ENCODE assay signal across 12 mouse cellular contexts in the genomic region with DNA sequence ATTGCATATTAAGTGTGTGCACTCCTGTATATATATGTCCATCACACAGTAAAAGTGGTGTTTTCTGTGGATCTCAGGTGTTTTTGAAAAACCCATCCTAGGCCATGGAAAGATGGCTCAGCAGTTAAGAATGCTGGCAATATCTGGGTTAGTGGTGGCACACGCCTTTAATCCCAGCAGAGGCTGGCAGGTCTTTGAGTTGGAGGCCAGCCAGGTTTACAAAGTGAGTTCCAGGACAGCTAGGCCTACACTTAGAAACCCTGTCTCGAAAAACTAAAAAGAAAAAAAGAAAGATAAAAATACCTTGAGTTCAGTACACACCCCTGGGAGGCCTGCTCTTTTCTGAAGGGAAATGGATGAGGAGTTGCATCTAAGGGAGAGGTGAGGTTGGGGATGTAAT.
A peak's percentile ranks its signal among the peaks of the same experiment; 100 is the strongest.
DNase-seq lines count a peak whose midpoint lies in the region; ATAC-seq and TF ChIP-seq lines count a peak whose summit lies in the region.
"Had no signal": no experiment of that assay in that cellular context is flagged by ENCODE, and none has a peak within 500 bp of the region (broad histone marks: within the 10 kb centered on the region; RNA-seq: fewer than 3 reads in every experiment).

No protein-coding gene starts in this region.

- H3K36me3 ChIP-seq in lung, embryonic 14.5 days (ENCODE audit: insufficient read depth), result no peaks in the 10 kb centered on the region
- no peaks in the 10 kb centered on the region for H3K36me3 ChIP-seq in stomach, postnatal 0 days (ENCODE audit: control insufficient read depth, insufficient read depth, low read length)
- H3K36me3 ChIP-seq: limb, embryonic 13.5 days had no signal

- no peak overlapping the region for H3K9ac ChIP-seq in lung, embryonic 14.5 days
- H3K9ac ChIP-seq in stomach, postnatal 0 days (ENCODE audit: low read length), result no peak overlapping the region
- H3K9ac ChIP-seq: hindbrain, embryonic 14.5 days; limb, embryonic 13.5 days had no signal

- peaks cover 6% of the 10 kb centered on the region; the same call in 1 of the 2 replicates for H3K4me1 ChIP-seq in lung, embryonic 14.5 days (ENCODE audit: insufficient read depth)
- H3K4me1 ChIP-seq in lung, adult 2 months (ENCODE audit: control insufficient read depth, insufficient read depth, low read length), result peaks cover 7% of the 10 kb centered on the region
- H3K4me1 ChIP-seq in stomach, postnatal 0 days (replicated peaks; ENCODE audit: control insufficient read depth, insufficient read depth), result no peaks in the 10 kb centered on the region
- H3K4me1 ChIP-seq: limb, embryonic 13.5 days had no signal

- H3K4me3 ChIP-seq in lung, embryonic 14.5 days (ENCODE audit: low read depth, low read length), result no peak overlapping the region
- no peak overlapping the region for H3K4me3 ChIP-seq in lung, adult 2 months (replicated peaks; ENCODE audit: extremely low read depth, low read depth, low read length)
- no peak overlapping the region for H3K4me3 ChIP-seq in stomach, postnatal 0 days (ENCODE audit: low read depth, low read length)
- H3K4me3 ChIP-seq: limb, embryonic 13.5 days; myocyte had no signal

- no peak for TF ChIP-seq EP300 in stomach, postnatal 0 days (optimal IDR thresholded peaks at IDR 0.05)

- H3K4me2 ChIP-seq in lung, embryonic 14.5 days, result no peak overlapping the region
- H3K4me2 ChIP-seq in stomach, postnatal 0 days (replicated peaks; ENCODE audit: low read depth), result no peak overlapping the region
- H3K4me2 ChIP-seq: hindbrain, embryonic 14.5 days; limb, embryonic 13.5 days had no signal

- no peaks in the 10 kb centered on the region for H3K9me3 ChIP-seq in lung, embryonic 14.5 days (ENCODE audit: low read depth, low read length)
- H3K9me3 ChIP-seq in stomach, postnatal 0 days (ENCODE audit: control insufficient read depth, low read length), result no peaks in the 10 kb centered on the region
- H3K9me3 ChIP-seq: limb, embryonic 13.5 days had no signal

- DNase-seq in heart, adult 18-20 months, result peak; percentile 26 to 42
- DNase-seq in heart, adult 11 months, result no peak
- DNase-seq in lung, embryonic 14.5 days, result peak; percentile 44
- DNase-seq in lung, adult 2 months, result no peak
- peak; percentile 49 to 66 for DNase-seq in cerebellum, postnatal 25 days
- peak; percentile 57 for DNase-seq in stomach, postnatal 0 days (ENCODE audit: low spot score)
- no peak for DNase-seq in yolk sac, embryonic 10.5 days (ENCODE audit: low spot score)
- DNase-seq: kidney, adult 8-10 months; right cerebral cortex, postnatal 4 days had no signal

- WGBS in lung, embryonic 14.5 days, result 43% methylated on average over 2 of the region's 2 CpGs
- WGBS in lung, adult 2 months, result 13% methylated on average over 2 of the region's 2 CpGs
- WGBS in stomach, postnatal 0 days, result 17% methylated on average over 2 of the region's 2 CpGs

- no peak for TF ChIP-seq CTCF in lung, embryonic 14.5 days (IDR thresholded peaks at IDR 0.05; ENCODE audit: low read depth)
- no peak for TF ChIP-seq CTCF in lung, adult 2 months (IDR thresholded peaks at IDR 0.05; ENCODE audit: insufficient read depth, low read length)
- no peak for TF ChIP-seq CTCF in stomach, postnatal 0 days (IDR thresholded peaks at IDR 0.05; ENCODE audit: low read depth)

- no peaks in the 10 kb centered on the region for H3K27me3 ChIP-seq in lung, embryonic 14.5 days (ENCODE audit: insufficient read depth, low read length)
- no peaks in the 10 kb centered on the region for H3K27me3 ChIP-seq in stomach, postnatal 0 days (ENCODE audit: control insufficient read depth, insufficient read depth, low read length)
- H3K27me3 ChIP-seq: limb, embryonic 13.5 days had no signal

- TF ChIP-seq POLR2A in lung, adult 2 months (IDR thresholded peaks at IDR 0.05; ENCODE audit: borderline replicate concordance, extremely low read depth, low read depth, low read length), result no peak

- no peak for ATAC-seq in lung, embryonic 14.5 days (ENCODE audit: insufficient read depth)
- no peak for ATAC-seq in stomach, postnatal 0 days (ENCODE audit: low FRiP score, low TSS enrichment)

- no peak overlapping the region for H3K27ac ChIP-seq in lung, embryonic 14.5 days (ENCODE audit: low read depth)
- no peak overlapping the region; the same call in 1 of the 2 replicates for H3K27ac ChIP-seq in stomach, postnatal 0 days (replicated peaks)
- H3K27ac ChIP-seq: hindbrain, embryonic 14.5 days; limb, embryonic 13.5 days had no signal

Comparison
In these comparisons a context has a peak if more than half of its experiments do, and no peak if none do; other contexts are left out.
1. DNase-seq: peak in heart, adult 18-20 months (2 of 2), lung, embryonic 14.5 days (single experiment), cerebellum, postnatal 25 days (2 of 2) and stomach, postnatal 0 days (single experiment); none in heart, adult 11 months (single experiment), lung, adult 2 months (single experiment) and yolk sac, embryonic 10.5 days (single experiment).